ENCODE assay signal across 8 mouse cellular contexts in the genomic region with DNA sequence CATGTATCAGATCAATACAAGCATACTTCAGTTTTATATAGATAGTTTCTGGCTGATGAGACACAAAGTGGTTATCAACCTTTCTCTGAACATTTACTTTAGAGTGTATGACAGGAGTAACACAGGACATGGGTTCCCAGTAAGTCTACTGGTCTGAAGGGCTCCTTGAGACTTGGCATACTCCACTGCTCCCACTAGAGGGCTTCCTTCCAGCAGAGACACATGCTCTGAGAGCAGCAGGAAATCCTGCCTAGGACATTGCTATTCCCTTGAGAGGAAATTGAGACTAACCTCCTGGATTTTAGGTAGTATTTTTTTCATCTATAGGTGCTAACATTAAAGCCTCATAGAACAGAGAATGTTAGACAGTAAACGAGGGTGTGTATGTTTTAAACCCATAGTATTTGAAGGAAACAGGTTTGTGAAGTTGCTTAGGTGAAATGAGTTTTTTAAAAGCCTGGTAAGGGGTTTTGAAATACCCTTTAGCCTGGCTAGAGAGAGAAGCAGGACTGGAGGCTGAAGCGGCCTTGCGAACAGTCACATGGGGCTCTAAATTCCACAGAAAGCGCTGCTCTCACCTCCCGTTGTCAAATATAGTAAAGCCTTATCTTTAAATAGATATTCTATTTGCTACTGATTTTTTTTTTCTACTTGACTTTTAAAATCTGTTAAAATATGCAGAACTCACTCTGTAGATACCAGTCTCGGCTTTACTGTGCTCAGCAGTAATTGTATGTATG.
DNase-seq lines count a peak whose midpoint lies in the region; ATAC-seq and TF ChIP-seq lines count a peak whose summit lies in the region.

No protein-coding gene starts in this region.

- no peaks in the 10 kb centered on the region for H3K36me3 ChIP-seq in kidney, embryonic 16.5 days (ENCODE audit: insufficient read depth, low read length)
- H3K36me3 ChIP-seq in stomach, embryonic 16.5 days (ENCODE audit: control insufficient read depth, insufficient read depth, low read length) = no peaks in the 10 kb centered on the region

- H3K4me1 ChIP-seq in cerebellum, adult 2 months (ENCODE audit: control insufficient read depth, insufficient read depth, low read length) = peaks cover 31% of the 10 kb centered on the region
- peaks cover 42% of the 10 kb centered on the region for H3K4me1 ChIP-seq in kidney, embryonic 16.5 days (ENCODE audit: insufficient read depth, low read length)
- H3K4me1 ChIP-seq in stomach, embryonic 16.5 days (ENCODE audit: control insufficient read depth, insufficient read depth, low read length) = peaks cover 50% of the 10 kb centered on the region

- 90% methylated on average over 6 of the region's 6 CpGs for WGBS in cerebellum, adult 2 months
- 70% methylated on average over 6 of the region's 6 CpGs for WGBS in kidney, embryonic 16.5 days
- 67% methylated on average over 6 of the region's 6 CpGs for WGBS in stomach, embryonic 16.5 days

- H3K9me3 ChIP-seq in kidney, embryonic 16.5 days (ENCODE audit: low read length) = no peaks in the 10 kb centered on the region
- H3K9me3 ChIP-seq in stomach, embryonic 16.5 days (replicated peaks; ENCODE audit: control insufficient read depth, low read length) = no peaks in the 10 kb centered on the region

- no peak overlapping the region for H3K9ac ChIP-seq in kidney, embryonic 16.5 days (replicated peaks; ENCODE audit: low read length)
- H3K9ac ChIP-seq in stomach, embryonic 16.5 days (ENCODE audit: low read length) = no peak overlapping the region

- DNase-seq in cerebellum, adult 2 months = peak; percentile 53 to 71
- no peak for DNase-seq in cerebellum, adult 8-10 months
- peak; percentile 57 for DNase-seq in A20 (ENCODE audit: low read depth, low spot score)
- peak; percentile 13 for DNase-seq in c-Kit-negative CD71-positive TER-119-positive erythroid progenitor cells, embryonic 14.5 days (ENCODE audit: low read depth, low spot score)
- DNase-seq in heart, adult 9 months (ENCODE audit: low spot score in 2 of 2) = peak; percentile 70 to 80
- peak; percentile 86 for DNase-seq in lung, postnatal 10 days

- no peak overlapping the region for H3K4me2 ChIP-seq in kidney, embryonic 16.5 days (replicated peaks; ENCODE audit: low read depth, low read length)
- no peak overlapping the region for H3K4me2 ChIP-seq in stomach, embryonic 16.5 days (ENCODE audit: low read depth, low read length)

- H3K27me3 ChIP-seq in cerebellum, adult 2 months (ENCODE audit: control insufficient read depth, insufficient read depth, low read length) = no peaks in the 10 kb centered on the region
- H3K27me3 ChIP-seq in kidney, embryonic 16.5 days (ENCODE audit: insufficient read depth, low read length) = no peaks in the 10 kb centered on the region
- H3K27me3 ChIP-seq in stomach, embryonic 16.5 days (ENCODE audit: control insufficient read depth, insufficient read depth, low read length) = no peaks in the 10 kb centered on the region

- TF ChIP-seq POLR2A in cerebellum, adult 2 months (IDR thresholded peaks at IDR 0.05; ENCODE audit: borderline replicate concordance, insufficient read depth, low read length) = no peak

- peak; percentile 68 for TF ChIP-seq CTCF in cerebellum, adult 2 months (IDR thresholded peaks at IDR 0.05; ENCODE audit: borderline replicate concordance, insufficient read depth, low read depth, low read length)

- peak; percentile 61; the same call in 1 of the 2 replicates for ATAC-seq in kidney, embryonic 16.5 days (ENCODE audit: low FRiP score, low TSS enrichment)
- peak; percentile 53; the same call in 1 of the 2 replicates for ATAC-seq in stomach, embryonic 16.5 days (ENCODE audit: insufficient read depth, low FRiP score)

- no peak overlapping the region for H3K27ac ChIP-seq in cerebellum, adult 2 months (ENCODE audit: insufficient read depth, low read length)
- H3K27ac ChIP-seq in kidney, embryonic 16.5 days (ENCODE audit: low read length) = peak overlapping the region; percentile 2; the same call in 1 of the 2 replicates
- H3K27ac ChIP-seq in stomach, embryonic 16.5 days (ENCODE audit: low read length) = no peak overlapping the region

- no peak overlapping the region for H3K4me3 ChIP-seq in cerebellum, adult 2 months (replicated peaks; ENCODE audit: insufficient read depth, low read depth, low read length)
- H3K4me3 ChIP-seq in kidney, embryonic 16.5 days (ENCODE audit: low read length) = no peak overlapping the region
- no peak overlapping the region for H3K4me3 ChIP-seq in stomach, embryonic 16.5 days (replicated peaks; ENCODE audit: low read length)
